Mouse (Mus musculus) mature B cell (primary cell): ENCODE results near the gene Casc3.
"Not testable (repeated sequence)": the region's sequence is repeated elsewhere in the genome, so short reads cannot be mapped to it uniquely, and the experiment has no call there.

Source experiments
- in situ Hi-C: fragments of 300-500 bp; cut with MboI; formaldehyde crosslinking; loops from 2 replicates; pipeline ENCODE4 v1.14.3; 2019

Gene Casc3

DNA sequence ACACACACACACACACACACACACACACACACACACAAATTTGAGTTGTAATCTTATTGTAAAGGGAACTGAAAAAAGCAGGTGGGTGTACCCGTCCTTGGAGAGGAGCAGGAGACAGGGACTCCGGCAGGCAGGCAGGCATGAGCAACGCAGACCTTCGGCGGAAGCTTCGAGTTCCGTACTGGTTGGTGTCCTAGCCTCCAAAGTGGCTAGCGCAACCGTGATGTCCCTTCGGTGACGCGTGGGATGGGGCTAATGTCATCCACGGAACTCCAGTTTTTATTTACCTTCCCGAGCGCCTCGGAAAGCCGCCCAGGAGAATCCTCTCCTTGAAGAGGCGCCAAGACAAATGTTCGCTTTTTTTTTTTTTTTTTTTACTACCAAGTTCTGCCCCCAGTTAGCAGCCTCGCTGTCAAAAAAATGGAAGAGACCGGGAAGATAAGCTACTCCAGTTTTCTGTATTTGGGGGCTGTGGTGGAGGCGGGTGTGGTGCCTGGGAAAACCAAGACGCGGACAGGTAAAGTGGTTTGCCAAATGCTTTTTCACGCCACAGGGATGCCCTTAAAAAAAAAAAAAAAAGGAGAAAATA is 15.4 kb upstream of the Casc3 start:
- in situ Hi-C loops = loop anchor here (10.0 kb wide), 1 partner anchor 55 kb away; no protein-coding TSS in a partner anchor

GRCm38 (mm10) chr11:98789824-98790223 is 14.9 kb upstream of the Casc3 start:
- in situ Hi-C loops = loop anchor here (10.0 kb wide), 1 partner anchor 55 kb away; no protein-coding TSS in a partner anchor

DNA sequence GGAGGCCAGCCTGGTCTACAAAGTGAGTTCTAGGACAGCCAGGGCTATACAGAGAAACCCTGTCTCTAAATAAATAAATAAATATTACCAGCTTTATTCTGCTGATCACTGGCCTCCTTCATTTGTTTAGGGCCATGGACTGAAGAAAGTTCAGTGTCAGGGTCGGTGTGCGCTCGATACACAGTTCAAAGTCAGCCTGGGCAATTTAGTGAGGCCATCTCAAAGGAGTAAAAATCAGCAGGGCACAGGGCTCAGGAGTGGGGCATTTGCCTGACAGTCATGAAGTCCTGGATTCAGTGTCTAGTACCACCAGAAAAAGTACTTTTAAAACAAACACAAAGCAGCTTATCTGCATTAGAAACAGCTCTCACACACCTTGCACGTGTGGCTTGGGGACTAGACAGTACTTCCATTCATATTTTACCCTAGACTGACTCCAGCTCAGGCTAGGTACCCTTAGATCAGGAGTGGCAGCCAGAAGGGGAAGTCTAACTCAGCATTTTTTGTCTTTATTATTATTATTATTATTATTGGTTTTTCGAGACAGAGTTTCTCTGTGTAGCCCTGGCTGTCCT is 14.0 kb upstream of the Casc3 start:
- in situ Hi-C loops = no loop called here

DNA sequence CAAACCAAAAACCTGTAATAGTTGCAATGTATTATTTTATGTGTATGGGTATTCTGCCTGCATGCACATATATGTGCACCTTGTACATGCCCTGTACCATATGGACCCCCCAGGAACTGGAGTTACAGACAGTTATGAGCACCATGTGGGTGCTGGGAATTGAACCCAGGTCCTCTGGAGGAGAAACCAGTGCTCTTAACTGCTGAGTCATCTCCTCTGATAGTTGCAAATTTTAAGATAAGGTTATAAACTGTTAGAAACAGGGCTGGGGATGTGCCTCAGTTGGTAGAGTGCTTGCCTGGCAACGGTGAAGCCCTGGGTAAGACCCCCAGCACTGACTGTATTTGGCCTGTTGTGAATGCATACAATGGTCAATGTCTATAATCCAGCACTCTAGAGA is 13.3 kb upstream of the Casc3 start:
- in situ Hi-C loops = no loop called here

DNA sequence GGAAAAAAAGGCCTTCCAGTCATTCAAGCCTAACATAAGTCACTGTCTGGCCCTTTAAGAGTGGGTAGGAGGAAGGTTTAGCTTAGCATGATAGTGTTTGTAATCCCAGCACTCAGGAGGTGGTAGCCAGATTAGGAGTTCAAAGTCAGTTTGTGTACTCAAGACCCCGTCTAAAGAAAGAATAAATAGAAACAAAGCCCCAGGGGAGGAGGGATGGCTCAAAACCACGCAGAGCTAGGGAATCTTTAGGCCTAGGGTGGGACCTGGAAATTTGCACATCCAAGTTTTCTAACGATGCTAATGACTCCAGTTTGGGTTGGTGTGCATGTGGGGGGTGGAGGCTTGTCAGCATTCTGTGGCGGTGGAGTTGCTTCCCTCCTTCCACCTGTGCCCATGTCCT is 12.6 kb upstream of the Casc3 start:
- in situ Hi-C loops = no loop called here

DNA sequence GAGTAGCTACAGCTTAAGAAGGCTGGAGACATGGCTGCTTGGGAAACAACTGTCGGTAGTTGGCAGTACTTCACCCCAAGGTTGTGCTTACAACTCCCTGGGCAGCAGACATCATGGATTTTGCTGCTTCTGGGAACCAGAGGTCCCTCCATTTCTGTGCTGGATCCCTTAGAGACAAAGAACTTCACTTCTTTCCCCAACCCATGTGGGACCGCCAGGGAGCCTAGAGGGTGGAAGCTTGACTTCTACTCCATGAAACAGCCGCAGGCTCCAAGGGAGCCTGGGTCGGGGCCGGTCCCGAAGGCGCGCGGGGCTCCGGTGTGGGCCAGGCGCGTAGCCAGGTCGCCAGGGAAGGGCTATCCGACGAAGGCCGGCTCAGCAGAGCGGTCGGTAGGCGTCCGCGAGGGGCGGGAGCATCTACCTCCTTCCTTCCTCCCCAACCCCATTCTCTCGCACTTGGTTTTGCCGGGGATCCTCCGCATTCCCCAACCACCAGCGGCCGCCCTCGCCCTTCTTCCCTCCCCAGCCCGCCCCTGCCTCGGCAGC is 10.2 kb upstream of the Casc3 start:
- in situ Hi-C loops = no loop called here

DNA sequence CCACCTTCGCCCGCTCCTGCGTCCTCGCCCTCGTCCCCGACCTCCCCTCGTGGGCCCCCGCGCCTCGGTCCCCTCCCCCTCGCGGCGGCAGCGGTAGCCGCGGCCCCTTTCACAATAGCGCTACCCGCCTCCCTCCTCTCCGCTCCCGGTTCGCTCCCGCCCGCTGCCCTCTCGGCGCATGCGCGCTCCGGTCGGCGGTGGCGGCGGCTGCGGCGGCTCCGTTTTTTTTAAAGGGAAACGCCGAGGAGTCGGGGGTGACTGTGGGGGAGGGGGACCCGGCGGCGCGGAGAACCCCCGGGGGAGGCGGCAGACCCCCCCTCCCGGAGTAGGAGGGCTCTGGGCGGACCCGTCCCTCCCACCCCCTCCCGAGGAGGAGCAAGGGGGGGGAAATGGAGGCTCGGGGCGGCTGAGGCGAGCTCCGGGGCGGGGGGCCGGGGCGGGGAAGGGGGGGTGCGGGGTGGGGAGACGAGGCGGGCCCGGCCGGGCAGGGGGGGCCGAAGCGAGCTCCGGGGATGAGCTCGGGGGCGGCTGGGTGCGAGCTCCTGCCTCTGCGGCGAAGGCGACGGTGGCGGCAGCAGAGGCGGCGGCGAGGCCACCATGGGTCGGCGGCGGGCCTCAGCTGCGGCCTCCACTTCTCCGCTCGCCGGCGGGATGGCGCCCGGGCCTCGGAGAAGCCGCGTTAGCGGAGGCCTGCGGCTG is 9.5 kb upstream of the Casc3 start, which contains the start of gene Msl1:
Gene Msl1 (plus strand): TSS at position 502 of the 699 bp plus-strand sequence.
- in situ Hi-C loops = no loop called here

DNA sequence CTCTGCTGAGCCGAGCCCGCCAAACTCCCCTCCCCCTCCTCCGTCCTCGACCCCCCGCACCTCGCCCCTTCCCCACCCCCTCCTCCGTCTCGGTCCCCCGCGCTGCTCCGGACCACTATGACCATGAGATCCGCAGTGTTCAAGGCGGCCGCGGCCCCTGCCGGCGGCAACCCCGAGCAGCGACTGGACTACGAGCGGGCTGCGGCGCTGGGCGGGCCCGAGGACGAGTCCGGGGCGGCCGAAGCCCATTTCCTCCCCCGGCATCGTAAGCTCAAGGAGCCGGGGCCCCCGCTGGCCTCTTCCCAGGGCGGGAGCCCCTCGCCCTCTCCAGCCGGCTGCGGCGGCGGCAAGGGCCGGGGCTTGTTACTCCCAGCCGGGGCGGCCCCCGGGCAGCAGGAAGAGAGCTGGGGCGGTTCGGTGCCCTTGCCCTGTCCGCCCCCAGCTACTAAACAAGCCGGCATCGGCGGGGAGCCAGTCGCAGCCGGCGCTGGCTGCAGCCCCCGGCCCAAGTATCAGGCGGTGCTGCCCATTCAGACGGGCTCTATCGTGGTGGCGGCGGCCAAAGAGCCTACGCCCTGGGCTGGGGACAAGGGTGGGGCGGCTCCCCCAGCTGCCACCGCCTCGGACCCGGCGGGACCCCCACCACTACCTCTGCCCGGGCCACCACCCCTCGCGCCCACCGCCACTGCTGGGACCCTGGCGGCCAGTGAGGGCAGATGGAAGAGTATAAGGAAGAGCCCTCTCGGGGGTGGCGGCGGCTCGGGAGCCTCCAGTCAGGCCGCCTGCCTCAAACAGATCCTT is 8.8 kb upstream of the Casc3 start:
- in situ Hi-C loops = no loop called here

DNA sequence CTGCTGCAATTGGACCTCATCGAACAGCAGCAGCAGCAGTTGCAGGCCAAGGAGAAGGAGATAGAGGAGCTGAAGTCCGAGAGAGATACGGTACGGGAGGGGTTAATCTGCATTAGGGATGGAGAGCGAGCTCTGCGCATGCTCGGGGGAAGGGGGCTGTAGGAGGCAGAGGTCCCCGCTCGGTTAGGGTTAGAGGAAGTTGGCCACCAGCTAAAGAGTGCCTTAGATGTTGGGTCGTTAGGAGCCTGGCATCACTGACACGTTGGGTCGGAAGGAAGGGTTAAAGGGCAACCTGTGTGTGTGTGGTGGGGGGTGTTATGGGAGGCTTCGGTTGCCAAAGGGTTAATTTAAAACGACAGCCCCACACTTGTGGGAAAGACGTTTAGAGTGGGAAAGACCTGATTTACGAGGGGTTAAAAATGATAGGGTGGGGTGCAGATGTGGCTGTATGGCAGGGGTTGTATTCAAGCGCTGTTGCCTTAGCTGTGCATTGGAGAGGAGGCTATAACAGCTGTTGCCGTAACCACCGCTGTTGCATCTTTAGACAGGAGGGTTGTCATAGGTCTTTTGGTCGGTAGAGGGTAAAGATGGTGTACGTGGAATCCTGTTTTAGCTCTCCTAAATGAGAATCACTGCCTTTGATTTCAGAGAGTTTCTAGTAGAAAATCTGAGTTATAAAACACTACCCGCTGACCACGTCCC is 8.0 kb upstream of the Casc3 start:
- in situ Hi-C loops = no loop called here

DNA sequence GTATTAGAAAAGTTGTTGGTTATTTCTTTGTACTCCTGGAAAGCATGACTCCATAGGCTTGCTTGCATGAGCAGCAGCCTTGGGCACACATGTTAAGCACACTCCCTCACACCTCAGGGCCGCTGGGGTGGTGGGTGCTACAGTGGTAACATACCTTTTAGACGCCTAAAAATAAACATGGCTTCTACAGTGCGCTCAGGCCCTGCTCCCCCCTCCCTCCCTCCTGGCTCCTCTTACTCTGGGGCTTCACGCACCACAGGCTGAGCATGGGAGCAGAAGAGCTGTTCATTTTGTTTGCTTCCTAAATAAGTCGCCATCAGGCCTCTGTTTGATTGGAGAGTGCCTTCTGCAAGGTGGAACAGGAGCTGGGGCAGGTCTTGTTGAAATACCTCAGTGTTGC is 7.4 kb upstream of the Casc3 start:
- in situ Hi-C loops = no loop called here

DNA sequence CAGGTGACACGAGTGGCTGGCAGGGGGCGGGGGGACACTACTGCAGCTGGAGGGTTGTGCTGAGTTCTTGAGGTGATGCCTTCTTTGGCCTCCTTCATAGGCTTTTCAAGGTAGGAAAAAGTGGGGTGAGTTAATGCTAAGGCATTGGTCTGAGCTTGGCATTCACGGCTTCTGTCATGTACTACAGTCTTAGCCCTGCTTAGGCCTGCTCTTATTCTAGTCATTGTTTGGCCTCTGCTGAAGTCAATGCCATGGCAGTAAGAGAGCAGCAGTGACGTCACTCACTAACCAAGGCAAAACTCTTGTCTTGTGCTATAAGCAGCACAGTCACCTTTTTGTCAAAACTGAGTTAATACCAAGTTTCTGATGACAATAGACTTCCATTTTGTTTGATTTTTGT is 6.8 kb upstream of the Casc3 start:
- in situ Hi-C loops = no loop called here

DNA sequence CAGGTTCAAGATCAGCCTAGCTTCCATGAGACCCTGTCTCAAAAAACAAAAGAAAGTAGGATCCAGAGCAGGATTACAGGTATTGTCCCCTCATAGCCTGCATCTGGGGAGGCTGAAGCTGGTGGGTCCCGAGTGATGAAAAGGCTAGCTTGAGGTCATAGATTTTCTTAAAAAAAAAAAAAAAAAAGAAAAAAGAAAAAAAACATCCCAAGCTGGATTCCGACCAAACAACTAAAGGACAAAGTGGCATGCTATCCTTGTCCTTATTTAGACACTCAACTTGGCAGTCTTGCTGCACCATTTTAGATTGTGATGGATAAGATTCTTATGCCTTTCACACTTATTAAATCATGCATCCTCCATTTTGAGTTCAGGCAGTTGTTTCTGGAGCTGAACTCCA is 3.7 kb downstream of the Casc3 start:
- in situ Hi-C loops = no loop called here

DNA sequence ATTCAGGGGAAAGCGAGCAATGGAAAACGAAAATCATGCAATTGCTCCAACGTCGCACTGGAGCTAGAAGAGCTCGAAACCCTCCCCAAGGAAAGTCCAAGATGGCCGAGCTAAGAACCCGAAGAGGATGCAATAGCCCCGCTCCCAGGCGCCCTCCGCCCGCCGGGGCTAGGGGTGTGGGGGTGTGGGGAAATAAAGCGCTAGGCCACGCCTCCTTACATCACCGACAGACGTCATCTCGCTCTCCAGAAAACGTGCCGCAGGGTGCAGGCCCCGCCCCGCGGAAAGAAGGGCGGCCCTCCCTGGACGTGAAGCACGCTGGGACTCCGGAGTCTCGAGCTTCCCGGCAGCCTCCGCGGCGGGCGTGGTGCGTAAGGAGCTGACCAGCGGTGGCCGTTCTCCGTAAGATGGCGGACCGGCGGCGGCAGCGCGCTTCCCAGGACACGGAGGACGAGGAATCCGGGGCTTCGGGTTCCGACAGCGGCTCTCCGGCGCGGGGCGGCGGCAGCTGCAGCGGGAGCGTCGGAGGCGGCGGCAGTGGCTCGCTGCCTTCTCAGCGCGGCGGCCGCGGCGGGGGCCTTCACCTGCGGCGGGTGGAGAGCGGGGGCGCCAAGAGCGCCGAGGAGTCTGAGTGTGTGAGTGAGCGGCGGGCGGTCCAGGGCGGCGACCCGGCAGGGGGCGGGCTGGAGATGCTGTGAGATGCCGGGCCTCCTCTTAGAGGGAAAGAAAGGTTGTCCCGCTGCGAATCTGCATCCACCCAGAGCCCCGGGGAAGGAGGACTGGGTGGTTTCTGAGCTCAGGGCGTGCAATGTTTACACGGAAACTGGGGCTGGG is 5.0 kb downstream of the Casc3 start:
- in situ Hi-C loops = no loop called here

DNA sequence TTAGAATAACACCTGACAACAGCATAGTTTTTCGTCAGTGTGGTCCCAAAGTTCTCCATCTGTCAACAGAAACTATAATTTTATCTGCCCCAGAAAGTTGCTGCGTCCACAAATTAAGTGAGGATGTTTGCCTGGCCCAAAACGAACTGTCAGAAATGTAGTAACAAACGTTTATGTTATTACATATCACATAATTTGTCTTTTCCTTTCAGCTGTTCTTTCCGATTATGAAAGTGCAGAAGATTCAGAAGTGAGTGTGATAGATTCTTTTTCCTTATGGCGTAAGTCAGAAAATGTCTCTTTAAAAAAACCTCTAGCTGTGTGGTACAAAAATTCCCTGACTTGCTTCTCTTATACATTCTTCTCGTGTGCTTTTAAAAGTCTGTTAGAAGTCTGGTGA is 6.0 kb downstream of the Casc3 start:
- in situ Hi-C loops = no loop called here

DNA sequence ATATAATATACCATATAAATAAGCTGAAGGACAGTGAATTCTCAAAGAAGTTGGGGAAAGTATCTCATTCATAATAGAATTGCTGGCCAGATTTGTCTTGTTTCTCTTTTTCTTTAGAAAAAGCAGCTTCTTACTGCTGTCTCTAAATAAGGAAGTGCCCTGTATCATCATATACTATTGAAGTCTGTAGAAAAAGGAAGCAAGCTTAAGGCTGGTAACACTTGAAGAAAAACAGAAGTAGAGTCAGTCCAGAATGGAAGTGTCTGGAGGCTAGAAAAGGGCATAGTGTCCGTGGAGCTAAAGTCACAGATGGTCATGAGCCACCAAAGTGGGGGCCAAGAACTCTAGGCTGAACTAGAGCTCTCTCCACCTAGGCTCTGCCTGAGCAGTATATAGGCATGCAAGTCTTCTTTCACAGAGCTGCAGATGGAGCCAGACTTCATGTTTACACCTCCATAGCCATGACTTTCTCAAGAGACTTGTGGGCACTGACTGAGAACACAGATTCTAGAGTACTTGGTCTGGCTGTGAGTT is 12.1 kb downstream of the Casc3 start:
- in situ Hi-C loops = no loop called here

- in situ Hi-C loops = no loop called here
Observed at GRCm38 (mm10) chr11:98820968-98821367, 16.3 kb downstream of the Casc3 start.

DNA sequence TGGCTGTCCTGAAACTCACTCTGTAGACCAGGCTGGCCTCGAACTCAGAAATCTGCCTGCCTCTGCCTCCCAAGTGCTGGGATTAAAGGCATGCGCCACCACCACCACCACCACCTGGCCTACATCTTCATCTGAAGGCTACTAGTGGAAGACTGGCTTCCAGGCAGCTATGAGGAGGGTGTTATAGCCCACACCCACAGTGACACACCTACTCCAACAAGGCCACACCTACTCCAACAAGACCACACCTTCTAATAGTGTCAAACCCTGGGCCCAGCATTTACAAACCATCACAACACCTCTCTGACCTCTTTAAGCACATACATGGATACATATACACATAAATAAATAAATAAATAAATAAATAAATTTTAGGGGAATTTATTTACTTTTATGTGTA is 21.4 kb downstream of the Casc3 start:
- in situ Hi-C loops = not testable (repeated sequence)

- in situ Hi-C loops = no loop called here
Observed at GRCm38 (mm10) chr11:98827877-98828276, 23.2 kb downstream of the Casc3 start.

GRCm38 (mm10) chr11:98829091-98829775 is 24.5 kb downstream of the Casc3 start:
- in situ Hi-C loops = no loop called here

GRCm38 (mm10) chr11:98829875-98830274 is 25.2 kb downstream of the Casc3 start:
- in situ Hi-C loops = no loop called here
